Mouse (Mus musculus) liver, adult 2 months (tissue): ENCODE measurements around the gene Garnl3.

ENCODE experiments used
- CTCF ChIP-seq: fragments of 200-500 bp; IDR thresholded peaks from 2 replicates; pipeline ENCODE4 v1.5.1; 2011; ENCODE audit warnings: low read depth, low read length, control low read depth
- POLR2A ChIP-seq: fragments of 200-500 bp; IDR thresholded peaks from 2 replicates; pipeline ENCODE4 v1.6.1; 2011; ENCODE audit warnings: low read length, control low read depth; ENCODE audit not compliant: insufficient read depth; ENCODE audit errors: extremely low read depth

DNA sequence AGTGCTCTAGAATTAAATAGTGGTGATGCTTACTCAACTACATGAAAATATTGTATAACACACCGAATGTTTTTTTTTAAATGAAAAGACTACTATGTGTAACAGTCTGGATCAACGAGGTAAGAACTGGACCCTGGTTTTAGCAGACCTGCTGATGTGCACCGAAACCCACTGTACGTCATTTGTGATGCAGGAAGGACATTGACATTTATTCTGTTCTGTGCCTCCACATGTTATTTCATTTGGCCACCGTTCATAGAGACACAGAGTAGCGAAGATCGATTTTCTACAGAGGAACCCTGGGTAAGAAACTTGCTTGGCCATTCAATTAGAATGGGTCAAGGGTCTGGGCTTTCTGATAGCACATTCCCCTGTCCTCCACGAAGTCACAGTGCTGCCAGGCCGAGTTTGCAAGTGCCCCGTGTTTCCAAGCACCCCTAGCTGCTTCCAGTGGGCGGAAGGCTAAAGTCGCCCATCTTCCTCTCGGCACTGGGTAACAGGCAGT, 165.2 kb downstream of the Garnl3 start:
- TF ChIP-seq CTCF (no peak), POLR2A (no peak)
